Mouse (Mus musculus): ENCODE measurements around the gene Lmna. TPM values are rescaled to one million over a fixed set of nuclear protein-coding genes. Genes with fewer than 3 reads are reported as not detected.
A peak's percentile ranks its signal among the peaks of the same experiment; 100 is the strongest.

Gene Lmna
- polyA plus RNA-seq, 1 experiment from 2014 or later = 133 TPM

DNA sequence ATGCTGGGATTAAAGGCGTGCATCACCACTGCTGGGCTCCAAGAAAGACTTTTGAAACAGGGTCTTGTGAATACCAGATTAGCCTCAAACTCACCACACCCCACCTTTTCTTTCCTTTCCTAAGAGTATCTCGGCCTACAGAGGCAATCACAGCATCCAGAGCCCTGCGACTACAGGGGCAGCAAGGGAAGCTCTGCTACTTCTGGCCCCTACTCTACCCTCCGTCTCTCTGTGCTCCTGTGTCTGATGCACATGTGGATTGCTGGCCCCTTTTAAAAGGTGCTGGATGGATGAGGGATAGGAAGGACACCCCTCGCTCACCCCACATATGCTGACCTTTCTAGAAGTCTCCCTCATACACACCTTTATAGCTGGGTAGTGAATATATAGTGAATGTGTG is 29.1 kb downstream of the Lmna start:
- H3K36me3 ChIP-seq (replicated peaks) = peaks cover 50% of the 10 kb centered on the region
- no peak for ATAC-seq (ENCODE audit: insufficient read depth)
- no peak overlapping the region for H3K27ac ChIP-seq (replicated peaks)
- no peaks in the 10 kb centered on the region for H3K9me3 ChIP-seq (replicated peaks)
- 71% methylated on average over 5 of the region's 5 CpGs for WGBS (ENCODE audit: insufficient replicate concordance)
- no peak overlapping the region for H3K9ac ChIP-seq
- H3K4me2 ChIP-seq = no peak overlapping the region
- H3K27me3 ChIP-seq = peaks cover 40% of the 10 kb centered on the region
- peaks cover 17% of the 10 kb centered on the region for H3K4me1 ChIP-seq (replicated peaks)
- no peak overlapping the region for H3K4me3 ChIP-seq (replicated peaks)

DNA sequence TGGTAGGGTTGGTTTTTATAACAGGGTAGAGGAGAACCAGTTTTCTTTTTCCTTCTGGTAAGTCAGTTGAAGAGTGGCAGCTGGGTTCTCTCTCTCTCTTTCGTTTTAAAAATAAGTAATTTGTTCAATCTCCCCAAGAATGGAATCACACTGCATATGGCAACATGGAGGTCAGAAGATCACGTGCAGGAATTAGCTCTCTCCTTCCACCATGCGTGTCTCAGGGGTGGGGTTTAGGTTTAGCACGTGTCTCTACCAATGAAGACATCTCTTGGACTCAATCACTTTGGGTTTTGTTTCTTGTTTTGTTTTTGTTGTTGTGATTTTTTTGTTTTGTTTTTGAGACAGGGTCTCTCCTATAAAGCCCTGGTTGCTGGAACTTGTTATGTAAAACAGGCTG is 29.9 kb downstream of the Lmna start:
- Histone ChIP-seq H3K27me3 (peaks cover 34% of the 10 kb centered on the region), H3K9ac (no peak overlapping the region), H3K4me1 (replicated peaks) (peaks cover 13% of the 10 kb centered on the region), H3K27ac (replicated peaks) (no peak overlapping the region), H3K9me3 (replicated peaks) (no peaks in the 10 kb centered on the region), H3K4me2 (no peak overlapping the region), H3K36me3 (replicated peaks) (peaks cover 41% of the 10 kb centered on the region), H3K4me3 (replicated peaks) (no peak overlapping the region)
- WGBS (ENCODE audit: insufficient replicate concordance) = 68% methylated on average over 4 of the region's 4 CpGs
- ATAC-seq (ENCODE audit: insufficient read depth) = no peak

DNA sequence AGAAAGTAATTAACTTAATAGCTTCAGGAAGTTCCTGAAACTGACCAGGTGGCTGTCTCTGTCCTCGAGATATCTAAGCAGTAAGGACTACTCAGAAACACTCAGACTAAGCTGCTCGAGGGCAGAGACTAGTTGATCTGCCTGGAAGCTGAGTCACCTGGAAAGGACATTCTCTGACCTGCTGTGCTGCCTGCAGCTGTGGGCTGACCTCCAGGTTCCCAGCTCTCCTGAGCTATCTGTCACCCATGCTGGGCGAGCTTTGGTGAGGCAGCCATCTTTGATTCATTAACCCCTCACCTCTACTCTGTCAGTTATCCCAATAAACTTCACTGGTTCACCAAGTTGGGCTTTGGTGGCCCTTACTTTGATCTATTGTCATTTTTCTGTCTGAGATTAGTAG is 30.6 kb downstream of the Lmna start:
- no peaks in the 10 kb centered on the region for H3K9me3 ChIP-seq (replicated peaks)
- no peak for ATAC-seq (ENCODE audit: insufficient read depth)
- H3K4me1 ChIP-seq (replicated peaks) = peaks cover 8% of the 10 kb centered on the region; the same call in 1 of the 2 replicates
- peaks cover 35% of the 10 kb centered on the region for H3K36me3 ChIP-seq (replicated peaks)
- no peak overlapping the region for H3K4me2 ChIP-seq
- H3K9ac ChIP-seq = no peak overlapping the region
- H3K27me3 ChIP-seq = peaks cover 27% of the 10 kb centered on the region
- no peak overlapping the region for H3K27ac ChIP-seq (replicated peaks)
- 39% methylated on average over 3 of the region's 3 CpGs for WGBS (ENCODE audit: insufficient replicate concordance)
- no peak overlapping the region for H3K4me3 ChIP-seq (replicated peaks)

DNA sequence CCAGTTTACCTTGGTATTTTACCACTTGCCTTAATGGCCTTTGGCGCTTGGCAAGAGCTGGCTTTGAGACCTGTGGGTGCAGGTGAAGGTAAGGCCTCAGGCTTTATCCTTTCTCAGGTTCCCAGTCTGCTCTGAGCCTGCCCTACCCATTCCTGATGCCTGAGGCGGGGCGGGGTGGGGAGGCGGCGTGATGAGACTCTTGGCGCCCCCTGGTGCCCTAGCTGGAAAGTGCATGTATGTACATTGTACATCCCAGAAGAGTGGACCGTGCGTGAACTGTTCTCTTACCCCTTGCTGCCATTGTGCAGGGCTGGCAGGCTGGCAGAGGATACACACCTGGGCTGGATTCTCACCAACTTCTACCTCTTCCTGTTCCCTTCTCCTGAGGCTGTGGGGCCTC is 32.0 kb downstream of the Lmna start:
- Histone ChIP-seq H3K9me3 (replicated peaks) (no peaks in the 10 kb centered on the region), H3K36me3 (replicated peaks) (peaks cover 20% of the 10 kb centered on the region), H3K27ac (replicated peaks) (no peak overlapping the region), H3K9ac (no peak overlapping the region), H3K4me1 (replicated peaks) (peaks cover 8% of the 10 kb centered on the region; the same call in 1 of the 2 replicates), H3K4me2 (no peak overlapping the region), H3K27me3 (peaks cover 26% of the 10 kb centered on the region), H3K4me3 (replicated peaks) (no peak overlapping the region)
- 3% methylated on average over 8 of the region's 8 CpGs for WGBS (ENCODE audit: insufficient replicate concordance)
- peak; percentile 65 for ATAC-seq (ENCODE audit: insufficient read depth)

DNA sequence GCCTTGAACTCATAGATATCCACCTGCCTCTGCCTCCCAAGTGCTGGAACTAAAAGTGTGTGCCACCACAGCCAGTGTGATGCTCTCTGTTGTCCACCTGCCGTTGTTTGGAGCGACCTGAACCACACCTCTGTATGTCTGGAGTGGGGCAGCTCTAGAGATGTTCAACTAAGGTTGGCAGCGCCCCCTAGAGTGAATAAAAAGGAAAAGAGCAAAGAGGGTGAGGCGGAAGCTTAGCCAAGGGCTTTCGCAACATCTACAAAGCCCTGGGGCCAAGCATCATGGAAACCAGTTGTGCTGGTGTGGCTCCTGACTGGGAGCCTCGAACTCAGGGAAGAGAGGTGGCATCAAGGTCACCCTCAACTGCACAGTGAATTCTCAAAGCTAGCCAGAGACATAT is 33.4 kb downstream of the Lmna start:
- Histone ChIP-seq H3K27ac (replicated peaks) (no peak overlapping the region), H3K27me3 (peaks cover 22% of the 10 kb centered on the region), H3K36me3 (replicated peaks) (peaks cover 8% of the 10 kb centered on the region), H3K4me2 (no peak overlapping the region), H3K9ac (no peak overlapping the region), H3K4me1 (replicated peaks) (peaks cover 8% of the 10 kb centered on the region), H3K9me3 (replicated peaks) (no peaks in the 10 kb centered on the region), H3K4me3 (replicated peaks) (no peak overlapping the region)
- ATAC-seq (ENCODE audit: insufficient read depth) = no peak
- 45% methylated on average over 6 of the region's 6 CpGs for WGBS (ENCODE audit: insufficient replicate concordance)

DNA sequence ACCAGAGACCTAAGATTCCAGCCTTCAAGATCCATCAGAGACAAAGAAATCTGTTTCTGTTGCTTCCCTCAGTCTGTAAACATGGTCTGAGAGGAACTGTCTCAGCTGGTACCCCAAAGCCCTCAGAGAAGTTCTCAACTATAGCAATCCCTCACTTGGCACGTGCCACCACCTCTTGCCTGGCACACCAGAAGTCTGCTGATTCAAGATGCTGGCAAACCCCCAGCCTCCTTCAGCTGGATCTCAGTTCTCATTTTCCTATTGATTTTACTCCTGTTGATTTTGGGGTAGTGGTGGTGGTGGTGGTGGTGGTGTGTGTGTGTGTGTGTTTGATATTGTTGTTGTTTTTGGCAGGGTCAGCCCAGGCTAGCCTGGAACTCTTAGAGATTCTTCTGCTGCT is 36.2 kb downstream of the Lmna start:
- H3K27me3 ChIP-seq = peaks cover 15% of the 10 kb centered on the region
- H3K27ac ChIP-seq (replicated peaks) = no peak overlapping the region
- 73% methylated on average over 1 of the region's 1 CpGs for WGBS (ENCODE audit: insufficient replicate concordance)
- H3K9ac ChIP-seq = no peak overlapping the region
- no peaks in the 10 kb centered on the region for H3K9me3 ChIP-seq (replicated peaks)
- no peak for ATAC-seq (ENCODE audit: insufficient read depth)
- no peak overlapping the region for H3K4me2 ChIP-seq
- peaks cover 8% of the 10 kb centered on the region for H3K4me1 ChIP-seq (replicated peaks)
- no peak overlapping the region for H3K4me3 ChIP-seq (replicated peaks)
- H3K36me3 ChIP-seq (replicated peaks) = no peaks in the 10 kb centered on the region

DNA sequence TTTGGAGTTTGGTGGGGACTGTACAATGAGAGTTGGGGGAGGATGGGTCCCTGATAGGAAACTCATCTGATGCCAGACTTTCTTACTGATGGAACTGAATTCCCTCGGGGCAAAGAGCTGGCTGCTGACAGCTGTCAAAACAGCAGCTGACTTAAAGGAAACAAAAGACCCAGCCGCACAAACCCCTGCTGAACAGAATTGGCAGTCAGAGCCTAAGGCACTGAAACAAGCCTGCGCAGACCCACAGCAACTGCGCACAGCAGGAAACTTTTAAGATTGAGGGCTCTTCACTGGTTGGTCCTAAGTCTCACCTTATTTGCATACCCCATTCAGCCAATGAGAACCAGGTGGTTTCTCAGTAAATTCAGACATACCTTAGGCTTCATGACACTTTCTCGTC is 36.7 kb downstream of the Lmna start:
- no peak overlapping the region for H3K9ac ChIP-seq
- no peak overlapping the region for H3K27ac ChIP-seq (replicated peaks)
- no peak for ATAC-seq (ENCODE audit: insufficient read depth)
- 44% methylated on average over 5 of the region's 5 CpGs for WGBS (ENCODE audit: insufficient replicate concordance)
- peaks cover 15% of the 10 kb centered on the region for H3K27me3 ChIP-seq
- no peaks in the 10 kb centered on the region for H3K9me3 ChIP-seq (replicated peaks)
- H3K4me2 ChIP-seq = no peak overlapping the region
- H3K36me3 ChIP-seq (replicated peaks) = no peaks in the 10 kb centered on the region
- no peak overlapping the region for H3K4me3 ChIP-seq (replicated peaks)
- peaks cover 8% of the 10 kb centered on the region for H3K4me1 ChIP-seq (replicated peaks)

DNA sequence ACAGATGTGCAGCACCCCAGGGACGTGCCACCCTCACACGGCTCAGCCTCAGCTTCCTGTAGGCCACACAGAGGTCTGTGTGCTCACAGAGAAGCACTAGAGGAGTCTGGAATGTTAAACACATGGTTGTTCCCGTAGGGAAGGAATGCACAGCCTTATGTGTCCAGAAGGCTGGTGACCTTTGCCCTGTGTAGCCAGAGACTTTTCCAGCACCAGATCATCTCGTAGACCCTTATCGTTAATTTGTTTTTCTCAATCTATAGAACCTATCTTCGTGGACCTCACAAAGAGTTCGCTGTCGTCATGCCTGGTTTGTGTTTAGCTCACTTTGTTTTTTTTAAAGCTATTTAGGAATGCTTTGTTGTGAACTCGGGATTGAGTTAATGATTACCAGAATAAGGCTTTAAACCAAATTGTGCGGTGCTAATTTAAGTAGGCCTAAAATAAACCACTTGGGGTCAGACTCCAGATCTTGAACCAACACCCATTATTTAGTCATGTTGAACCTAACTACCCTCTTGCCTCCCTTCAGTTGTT is 38.7 kb downstream of the Lmna start:
- no peak overlapping the region for H3K4me3 ChIP-seq (replicated peaks)
- H3K36me3 ChIP-seq (replicated peaks) = no peaks in the 10 kb centered on the region
- peak; percentile 76 for ATAC-seq (ENCODE audit: insufficient read depth)
- H3K4me2 ChIP-seq = no peak overlapping the region; the same call in 1 of the 2 replicates
- 61% methylated on average over 10 of the region's 10 CpGs for WGBS (ENCODE audit: insufficient replicate concordance)
- H3K9ac ChIP-seq = no peak overlapping the region
- H3K27me3 ChIP-seq = peaks cover 21% of the 10 kb centered on the region
- peaks cover 6% of the 10 kb centered on the region for H3K4me1 ChIP-seq (replicated peaks)
- peak overlapping the region; percentile 35 for H3K27ac ChIP-seq (replicated peaks)
- no peaks in the 10 kb centered on the region for H3K9me3 ChIP-seq (replicated peaks)

DNA sequence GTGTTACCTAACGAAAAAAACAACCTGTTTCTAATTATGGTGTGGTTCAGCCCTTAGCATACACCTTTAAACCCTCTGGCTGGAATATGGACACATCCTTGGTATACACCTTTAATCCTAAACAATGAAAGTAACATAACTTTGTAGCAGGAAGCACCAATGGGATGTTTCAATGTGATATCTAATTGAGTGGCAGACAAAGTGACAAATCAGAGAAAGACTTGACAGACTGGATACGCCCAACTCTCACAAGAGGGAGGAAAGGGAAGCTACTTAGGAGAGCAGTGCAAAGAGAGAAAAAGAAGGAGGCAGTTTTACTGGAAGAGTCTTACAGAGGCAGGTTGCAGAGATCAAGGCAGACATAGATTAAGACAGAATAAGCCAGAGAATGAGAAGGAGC is 40.3 kb downstream of the Lmna start:
- Histone ChIP-seq H3K9ac (no peak overlapping the region), H3K27ac (replicated peaks) (no peak overlapping the region), H3K4me3 (replicated peaks) (no peak overlapping the region), H3K27me3 (peaks cover 21% of the 10 kb centered on the region), H3K4me2 (no peak overlapping the region), H3K4me1 (replicated peaks) (peaks cover 6% of the 10 kb centered on the region), H3K36me3 (replicated peaks) (no peaks in the 10 kb centered on the region), H3K9me3 (replicated peaks) (no peaks in the 10 kb centered on the region)
- 45% methylated on average over 2 of the region's 2 CpGs for WGBS (ENCODE audit: insufficient replicate concordance)
- no peak for ATAC-seq (ENCODE audit: insufficient read depth)

DNA sequence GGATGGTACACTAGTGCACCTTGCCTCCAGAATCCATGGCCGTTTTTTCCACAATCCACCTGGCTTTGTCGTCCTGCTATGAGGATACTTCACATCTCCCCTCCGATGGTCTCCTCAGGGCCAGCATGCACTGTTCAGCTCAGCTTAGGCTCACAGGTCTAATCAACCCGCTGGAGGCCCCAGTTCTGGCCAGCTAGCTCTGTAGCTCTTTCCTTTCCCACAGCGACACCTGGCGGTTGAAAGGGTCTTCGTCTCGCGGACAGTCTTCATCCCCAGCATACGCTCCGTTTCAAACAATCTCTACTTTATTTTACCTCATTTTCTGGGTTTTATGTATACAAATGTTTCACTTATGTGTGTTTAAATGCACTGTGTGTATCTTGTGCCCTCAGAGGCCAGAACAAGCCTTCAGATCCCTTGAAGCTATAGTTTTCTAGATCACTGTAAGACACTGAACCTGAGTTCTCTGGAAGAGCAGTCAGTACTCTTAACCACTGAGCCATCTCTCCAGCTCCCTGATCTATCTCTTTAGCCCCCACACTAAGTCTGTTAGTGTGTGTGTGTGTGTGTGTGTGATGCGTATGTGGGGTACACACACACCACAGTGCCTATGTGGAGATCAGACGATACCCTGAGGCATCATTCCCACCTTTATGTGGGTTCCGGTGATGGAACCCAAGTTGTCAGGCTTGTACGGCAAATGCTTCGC is 42.5 kb downstream of the Lmna start:
- peak; percentile 55; the same call in 1 of the 2 replicates for ATAC-seq (ENCODE audit: insufficient read depth)
- 26% methylated on average over 16 of the region's 16 CpGs for WGBS (ENCODE audit: insufficient replicate concordance)
- no peaks in the 10 kb centered on the region for H3K9me3 ChIP-seq (replicated peaks)
- H3K36me3 ChIP-seq (replicated peaks) = no peaks in the 10 kb centered on the region
- no peak overlapping the region for H3K4me3 ChIP-seq (replicated peaks)
- H3K27ac ChIP-seq (replicated peaks) = no peak overlapping the region
- peaks cover 11% of the 10 kb centered on the region; the same call in 1 of the 2 replicates for H3K27me3 ChIP-seq
- peaks cover 6% of the 10 kb centered on the region for H3K4me1 ChIP-seq (replicated peaks)
- H3K9ac ChIP-seq = no peak overlapping the region
- H3K4me2 ChIP-seq = no peak overlapping the region

DNA sequence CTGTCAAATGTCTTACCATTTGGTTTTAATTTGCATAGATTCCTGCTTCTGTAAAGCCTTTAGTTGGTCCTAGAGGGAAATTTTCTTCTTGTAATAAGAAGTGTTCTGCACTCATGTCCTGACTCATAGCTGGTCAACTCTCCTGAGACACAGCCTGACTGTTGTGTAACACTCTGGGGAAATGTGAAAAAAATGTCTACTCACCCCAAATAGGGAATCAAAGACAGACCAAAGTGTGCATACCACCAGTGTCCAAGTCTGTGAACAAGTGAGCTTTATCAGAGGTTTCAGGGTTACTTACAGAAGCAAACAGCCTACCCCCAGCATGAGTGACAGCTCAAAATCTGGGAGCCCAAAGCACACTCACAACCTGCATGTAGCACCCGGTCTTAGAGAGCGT is 44.6 kb downstream of the Lmna start:
- Histone ChIP-seq H3K9ac (no peak overlapping the region), H3K9me3 (replicated peaks) (no peaks in the 10 kb centered on the region), H3K27me3 (peaks cover 28% of the 10 kb centered on the region), H3K4me1 (replicated peaks) (peaks cover 6% of the 10 kb centered on the region), H3K4me2 (no peak overlapping the region), H3K27ac (replicated peaks) (0 out of 2 replicates have a peak overlapping the region, but pooled peaks have one; percentile 5), H3K36me3 (replicated peaks) (no peaks in the 10 kb centered on the region), H3K4me3 (replicated peaks) (no peak overlapping the region)
- WGBS (ENCODE audit: insufficient replicate concordance) = 48% methylated on average over 2 of the region's 2 CpGs
- ATAC-seq (ENCODE audit: insufficient read depth) = no peak

DNA sequence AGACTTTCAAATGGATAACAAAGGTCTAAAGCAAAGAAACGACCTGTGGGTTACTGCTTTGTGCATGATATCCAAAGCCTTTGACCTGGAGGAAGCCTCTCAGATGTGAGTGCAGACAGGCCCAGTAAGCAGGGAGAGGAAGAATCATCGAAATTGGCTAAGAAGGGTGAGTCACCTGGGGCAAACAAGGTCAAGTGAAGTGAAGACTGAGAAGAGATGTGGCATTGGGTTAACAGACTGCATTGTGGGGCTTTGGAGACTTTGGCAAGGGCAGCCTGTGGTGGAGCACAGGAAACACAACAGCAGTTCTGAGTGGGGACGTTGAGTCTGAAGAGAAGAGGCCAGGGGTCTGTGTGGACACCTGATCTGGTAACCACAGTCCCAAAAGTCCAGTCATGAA is 45.3 kb downstream of the Lmna start:
- no peak overlapping the region for H3K4me3 ChIP-seq (replicated peaks)
- no peak for ATAC-seq (ENCODE audit: insufficient read depth)
- no peaks in the 10 kb centered on the region for H3K36me3 ChIP-seq (replicated peaks)
- H3K9ac ChIP-seq = no peak overlapping the region
- H3K27ac ChIP-seq (replicated peaks) = no peak overlapping the region
- H3K4me2 ChIP-seq = no peak overlapping the region
- peaks cover 6% of the 10 kb centered on the region for H3K4me1 ChIP-seq (replicated peaks)
- H3K9me3 ChIP-seq (replicated peaks) = no peaks in the 10 kb centered on the region
- H3K27me3 ChIP-seq = peaks cover 33% of the 10 kb centered on the region
- WGBS (ENCODE audit: insufficient replicate concordance) = 29% methylated on average over 3 of the region's 3 CpGs

All from liver, embryonic 15.5 days (tissue).